In genomic region chr2:3474361-3474805, GRCm38 (mm10) we compare ENCODE assay signal across 7 mouse cellular contexts. TPM values are rescaled to one million over a fixed set of nuclear protein-coding genes. Genes with fewer than 3 reads are reported as not detected.
A peak's percentile ranks its signal among the peaks of the same experiment; 100 is the strongest.
DNase-seq lines count a peak whose midpoint lies in the region; ATAC-seq and TF ChIP-seq lines count a peak whose summit lies in the region.

No protein-coding gene starts in this region.

- ATAC-seq in megakaryocyte progenitor cell, adult 5-6 weeks (replicated peaks; ENCODE audit: poor library complexity): peak; percentile 40

- H3K4me3 ChIP-seq in gastrocnemius, adult 2 months: peak overlapping the region; percentile 99

- no peak for TF ChIP-seq CTCF in gastrocnemius, adult 2 months (IDR thresholded peaks at IDR 0.05)

- H3K27ac ChIP-seq in gastrocnemius, adult 2 months: peak overlapping the region; percentile 84

- intact Hi-C loops in gastrocnemius, adult 2 months (cut with DNase I): no loop called here
- intact Hi-C loops in left cerebral cortex, postnatal 10 days (cut with DNase I): no loop called here

- peak; percentile 45 for DNase-seq in adipocyte (ENCODE audit: low spot score)
- peak; percentile 31 to 65 for DNase-seq in cerebellum, postnatal 4 days (ENCODE audit: low spot score in 2 of 2)
- DNase-seq in gastrocnemius, adult 2 months: peak; percentile 67
- DNase-seq in hindlimb bud, embryonic 11.5 days (ENCODE audit: extremely low spot score, low read depth, low spot score): peak; percentile 24
- DNase-seq in left cerebral cortex, postnatal 10 days (ENCODE audit: extremely low spot score in 1 of 2, low spot score in 2 of 2): peak; percentile 49 to 69
- peak; percentile 30 for DNase-seq in skeletal muscle tissue, adult 2 months (ENCODE audit: low read depth, low spot score)

RNA-seq across cellular contexts. Expression of gene Suv39h2, which starts 0.4 kb away (rescaled TPM):
- 1 to 10 TPM in 1 of 2 experiments, under 1 TPM in 1; 0.71 to 1.3 TPM for total RNA-seq in gastrocnemius, adult 2 months (2021)
- total RNA-seq in left cerebral cortex, postnatal 10 days (2021): 1 to 10 TPM; 3.9 to 4.2 TPM
- 16.9 and 20.0 TPM in 2 replicates for total RNA-seq in megakaryocyte progenitor cell, adult 5-6 weeks (2015)
- 15.6 and 17.4 TPM in 2 replicates for total RNA-seq in megakaryocyte progenitor cell, adult 5-6 weeks (2017)

RNA-seq across cellular contexts. Expression of gene Gm45902, which starts 38.2 kb away (rescaled TPM):
- total RNA-seq in gastrocnemius, adult 2 months (2021): under 1 TPM; 0.70 to 0.89 TPM
- total RNA-seq in left cerebral cortex, postnatal 10 days (2021): 1 to 10 TPM; 5.3 to 6.8 TPM
- 5.3 and 6.0 TPM in 2 replicates for total RNA-seq in megakaryocyte progenitor cell, adult 5-6 weeks (2015)
- 11.9 and 12.8 TPM in 2 replicates for total RNA-seq in megakaryocyte progenitor cell, adult 5-6 weeks (2017)

RNA-seq across cellular contexts. Expression of gene Hspa14, which starts 38.2 kb away (rescaled TPM):
- 10 to 100 TPM in 1 of 2 experiments, 1 to 10 TPM in 1; 9.4 to 12.0 TPM for total RNA-seq in gastrocnemius, adult 2 months (2021)
- 10 to 100 TPM; 44.3 to 51.0 TPM for total RNA-seq in left cerebral cortex, postnatal 10 days (2021)
- total RNA-seq in megakaryocyte progenitor cell, adult 5-6 weeks (2015): 65.8 and 83.1 TPM in 2 replicates
- total RNA-seq in megakaryocyte progenitor cell, adult 5-6 weeks (2017): 172 TPM in 2 replicates

RNA-seq across cellular contexts. Expression of gene Cdnf, which starts 38.4 kb away (rescaled TPM):
- 10 to 100 TPM; 41.3 to 46.6 TPM for total RNA-seq in gastrocnemius, adult 2 months (2021)
- 1 to 10 TPM in 1 of 2 experiments, under 1 TPM in 1; 0.97 to 1.1 TPM for total RNA-seq in left cerebral cortex, postnatal 10 days (2021)
- total RNA-seq in megakaryocyte progenitor cell, adult 5-6 weeks (2015): 0.59 and 0.62 TPM in 2 replicates
- 0.25 and 0.68 TPM in 2 replicates for total RNA-seq in megakaryocyte progenitor cell, adult 5-6 weeks (2017)

RNA-seq across cellular contexts. Expression of gene Dclre1c, which starts 50.5 kb away (rescaled TPM):
- 1 to 10 TPM; 2.3 to 3.5 TPM for total RNA-seq in gastrocnemius, adult 2 months (2021)
- 10 to 100 TPM in 1 of 2 experiments, 1 to 10 TPM in 1; 9.6 to 11.8 TPM for total RNA-seq in left cerebral cortex, postnatal 10 days (2021)
- 10.2 and 17.1 TPM in 2 replicates for total RNA-seq in megakaryocyte progenitor cell, adult 5-6 weeks (2015)
- 9.6 and 15.3 TPM in 2 replicates for total RNA-seq in megakaryocyte progenitor cell, adult 5-6 weeks (2017)

Comparison
In these comparisons a context has a peak if more than half of its experiments do, and no peak if none do; other contexts are left out.
1. Peak in every context shown above with its lines: DNase-seq, ATAC-seq, H3K4me3 ChIP-seq and H3K27ac ChIP-seq.